Mouse (Mus musculus) gastrocnemius, postnatal 36 days (tissue): ENCODE data around the gene Clmn. TPM values are rescaled to one million over a fixed set of nuclear protein-coding genes. Genes with fewer than 3 reads are reported as not detected.
A peak's percentile ranks its signal among the peaks of the same experiment; 100 is the strongest.

ENCODE experiments used
- DNase-seq, 2 experiments: peaks; one replicate each; pipeline ENCODE4 v3.0.0; 2022
- intact Hi-C: fragments of 180-260 bp; cut with DNase I; formaldehyde crosslinking; loops from one replicate; pipeline ENCODE4 v1.15.1; 2025
- total RNA-seq, 2 experiments: library from RNA; stranded (reverse); gene quantifications; 2 replicates each; pipeline ENCODE4 v1.2.3; 2021

Gene Clmn
- total RNA-seq, 2 experiments from 2014 or later: 1.9 to 2.1 TPM

- intact Hi-C loops: loop anchor here (2.0 kb wide), 1 partner anchor 170 kb away; no protein-coding TSS in a partner anchor
- no peak for DNase-seq
Measured at GRCm38 (mm10) chr12:104769201-104769785, 95.6 kb downstream of the Clmn start.

GRCm38 (mm10) chr12:104767183-104767582 is 97.7 kb downstream of the Clmn start:
- intact Hi-C loops: no loop called here
- no peak for DNase-seq

GRCm38 (mm10) chr12:104765761-104766160 is 99.1 kb downstream of the Clmn start:
- peak; percentile 31 to 61 for DNase-seq
- intact Hi-C loops: no loop called here

- DNase-seq: no peak
- intact Hi-C loops: no loop called here
Measured at GRCm38 (mm10) chr12:104765116-104765515, 99.8 kb downstream of the Clmn start.

GRCm38 (mm10) chr12:104763918-104764317 is 101.0 kb downstream of the Clmn start:
- intact Hi-C loops: no loop called here
- no peak for DNase-seq

GRCm38 (mm10) chr12:104761411-104761810 is 103.5 kb downstream of the Clmn start:
- no peak for DNase-seq
- intact Hi-C loops: no loop called here

GRCm38 (mm10) chr12:104758066-104758465 is 106.8 kb downstream of the Clmn start:
- no peak for DNase-seq
- intact Hi-C loops: no loop called here

- DNase-seq: no peak
- intact Hi-C loops: no loop called here
Measured at GRCm38 (mm10) chr12:104753686-104754085, 111.2 kb downstream of the Clmn start.

GRCm38 (mm10) chr12:104751814-104752765 is 112.8 kb downstream of the Clmn start, which contains the start of gene Dicer1:
Gene Dicer1 (minus strand): TSS chr12:104751952.
- intact Hi-C loops: no loop called here
- peak; percentile 98 for DNase-seq

- intact Hi-C loops: no loop called here
- DNase-seq: peak in 1 of 2 experiments; percentile 14
Measured at GRCm38 (mm10) chr12:104751331-104751813, 113.5 kb downstream of the Clmn start.

- DNase-seq: no peak
- intact Hi-C loops: no loop called here
Measured at GRCm38 (mm10) chr12:104748946-104749345, 115.9 kb downstream of the Clmn start.

- intact Hi-C loops: no loop called here
- no peak for DNase-seq
Measured at GRCm38 (mm10) chr12:104747252-104747651, 117.6 kb downstream of the Clmn start.

GRCm38 (mm10) chr12:104746601-104747000 is 118.3 kb downstream of the Clmn start:
- intact Hi-C loops: no loop called here
- no peak for DNase-seq

GRCm38 (mm10) chr12:104743687-104744086 is 121.2 kb downstream of the Clmn start:
- no peak for DNase-seq
- intact Hi-C loops: no loop called here

- intact Hi-C loops: no loop called here
- DNase-seq: no peak
Measured at GRCm38 (mm10) chr12:104742247-104742646, 122.6 kb downstream of the Clmn start.

- no peak for DNase-seq
- intact Hi-C loops: no loop called here
Measured at GRCm38 (mm10) chr12:104740841-104741787, 123.8 kb downstream of the Clmn start.

- intact Hi-C loops: no loop called here
- no peak for DNase-seq
Measured at GRCm38 (mm10) chr12:104738931-104739330, 125.9 kb downstream of the Clmn start.

GRCm38 (mm10) chr12:104738446-104738845 is 126.4 kb downstream of the Clmn start:
- intact Hi-C loops: no loop called here

GRCm38 (mm10) chr12:104737666-104738065 is 127.2 kb downstream of the Clmn start:
- intact Hi-C loops: no loop called here

More at GRCm38 (mm10) chr12:104738446-104738845, 126.4 kb downstream of the Clmn start:
- no peak for DNase-seq

GRCm38 (mm10) chr12:104735993-104736395 is 128.9 kb downstream of the Clmn start:
- DNase-seq: no peak
- intact Hi-C loops: no loop called here

More at GRCm38 (mm10) chr12:104737666-104738065, 127.2 kb downstream of the Clmn start:
- DNase-seq: no peak
